Mouse (Mus musculus) lung, embryonic 14.5 days (tissue): Measurements from ENCODE around the gene Aven. TPM values are rescaled to one million over a fixed set of nuclear protein-coding genes. Genes with fewer than 3 reads are reported as not detected.

Experiments
- ATAC-seq: fragments of 200-750 bp; cut with Nextera tagmentation; 2 replicates; pipeline ENCODE4 v1.8.0; 2017; ENCODE audit warnings: mild to moderate bottlenecking, moderate TSS enrichment, moderate library complexity; ENCODE audit not compliant: insufficient read depth
- DNase-seq: peaks from one replicate; pipeline ENCODE4 v3.0.0-alpha.2; 2015
- H3K27ac ChIP-seq: fragments of 300-500 bp; sonication (generic); 2 replicates; pipeline ENCODE4 v1.5.1; 2014; ENCODE audit warnings: low read depth, mild to moderate bottlenecking, moderate library complexity
- H3K27me3 ChIP-seq: fragments of 300-500 bp; sonication (generic); 2 replicates; pipeline ENCODE4 v1.6.1; 2014; ENCODE audit warnings: low read length, control low read depth; ENCODE audit not compliant: insufficient read depth
- H3K36me3 ChIP-seq: fragments of 300-500 bp; sonication (generic); 2 replicates; pipeline ENCODE4 v1.6.1; 2014; ENCODE audit warnings: control low read depth; ENCODE audit not compliant: insufficient read depth
- H3K4me1 ChIP-seq: fragments of 300-500 bp; sonication (generic); 2 replicates; pipeline ENCODE4 v1.6.1; 2014; ENCODE audit warnings: antibody characterized with exemption, control low read depth; ENCODE audit not compliant: insufficient read depth
- H3K4me2 ChIP-seq: fragments of 300-500 bp; sonication (generic); 2 replicates; pipeline ENCODE4 v1.6.1; 2014; ENCODE audit warnings: mild to moderate bottlenecking
- H3K4me3 ChIP-seq: fragments of 300-500 bp; sonication (generic); 2 replicates; pipeline ENCODE4 v1.5.1; 2014; ENCODE audit warnings: low read depth, low read length
- H3K9ac ChIP-seq: fragments of 300-500 bp; sonication (generic); 2 replicates; pipeline ENCODE4 v1.6.1; 2014
- H3K9me3 ChIP-seq: fragments of 300-500 bp; sonication (generic); 2 replicates; pipeline ENCODE4 v1.6.1; 2016; ENCODE audit warnings: low read depth, low read length, control low read depth
- CTCF ChIP-seq: IDR thresholded peaks from 2 replicates; pipeline ENCODE4 v1.5.1; 2016; ENCODE audit warnings: antibody characterized with exemption, low read depth
- WGBS: fragments of 180-500 bp; shearing (Covaris S2); extraction: QIAGEN DNeasy Blood & Tissue Kit; methylation state at CpG from one replicate; pipeline ENCODE4 v1.1.7; 2014; 5-methylcytosine and 5-hydroxymethylcytosine counted together
- microRNA-seq: library from miRNA; unstranded; fragments of <30 nt; microRNA quantifications from one replicate; pipeline ENCODE4, GENCODE M21; 2016; ENCODE audit warnings: borderline number of aligned reads
- polyA plus RNA-seq: library from polyadenylated mRNA; unstranded; fragments of >200 nt; fragmentation: Nextera tagmentation; extraction: Ambion mirVana; gene quantifications from 2 replicates; pipeline ENCODE4 v1.2.1, GENCODE M21; 2014

Aven gene
- polyA plus RNA-seq, 1 experiment from 2014 or later, result 7.2 TPM

DNA sequence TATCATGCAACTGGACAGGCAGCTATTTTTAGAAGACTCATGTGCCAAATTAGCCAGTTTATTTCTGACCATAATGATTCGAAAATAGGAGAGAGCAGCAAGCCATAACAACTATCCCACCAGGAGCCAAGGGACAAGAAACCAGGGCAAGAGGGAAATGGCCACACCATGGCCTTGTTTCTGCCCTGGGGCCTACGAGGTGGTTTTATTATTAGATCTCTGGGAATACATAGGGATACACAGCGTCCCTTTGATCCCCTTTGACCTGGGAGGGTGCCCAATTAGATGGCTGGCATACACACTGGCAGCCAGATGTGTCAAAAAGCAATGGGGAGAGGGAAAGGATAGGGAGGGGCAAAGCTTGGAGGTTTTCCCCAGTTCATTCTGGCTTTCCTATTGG, 161.1 kb downstream of the Aven start:
- Histone ChIP-seq H3K27ac (no peak overlapping the region), H3K36me3 (no peaks in the 10 kb centered on the region), H3K4me1 (no peaks in the 10 kb centered on the region), H3K27me3 (no peaks in the 10 kb centered on the region), H3K9ac (no peak overlapping the region), H3K9me3 (no peaks in the 10 kb centered on the region), H3K4me3 (no peak overlapping the region), H3K4me2 (no peak overlapping the region)
- TF ChIP-seq CTCF, result no peak
- WGBS, result 71% methylated on average over 3 of the region's 3 CpGs
- ATAC-seq (no peak), DNase-seq (no peak)

DNA sequence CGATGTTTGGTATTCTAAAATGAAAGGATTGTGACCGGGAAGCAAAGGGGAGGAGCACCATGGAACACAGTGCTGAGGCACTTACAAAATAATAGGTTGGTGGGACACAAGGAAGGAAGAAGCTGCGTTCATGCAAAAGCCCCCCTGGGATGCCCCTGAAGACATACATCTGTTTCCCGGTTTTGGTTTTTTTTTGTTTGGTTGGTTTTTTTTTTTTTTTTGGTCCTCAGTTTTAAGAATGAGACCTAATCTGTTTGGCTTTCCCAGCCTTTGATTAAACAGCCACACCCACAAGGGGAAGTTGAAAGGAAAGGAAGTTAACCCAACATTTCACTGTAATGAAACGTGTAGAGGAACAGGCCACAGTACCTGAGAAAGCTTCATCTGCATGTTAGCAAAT, 163.4 kb downstream of the Aven start:
- 42% methylated on average over 5 of the region's 5 CpGs for WGBS
- Histone ChIP-seq H3K9ac (no peak overlapping the region), H3K27ac (no peak overlapping the region), H3K36me3 (no peaks in the 10 kb centered on the region), H3K9me3 (no peaks in the 10 kb centered on the region), H3K4me2 (no peak overlapping the region), H3K4me3 (no peak overlapping the region), H3K4me1 (no peaks in the 10 kb centered on the region), H3K27me3 (no peaks in the 10 kb centered on the region)
- ATAC-seq, result no peak
- TF ChIP-seq CTCF, result no peak
- no peak for DNase-seq

DNA sequence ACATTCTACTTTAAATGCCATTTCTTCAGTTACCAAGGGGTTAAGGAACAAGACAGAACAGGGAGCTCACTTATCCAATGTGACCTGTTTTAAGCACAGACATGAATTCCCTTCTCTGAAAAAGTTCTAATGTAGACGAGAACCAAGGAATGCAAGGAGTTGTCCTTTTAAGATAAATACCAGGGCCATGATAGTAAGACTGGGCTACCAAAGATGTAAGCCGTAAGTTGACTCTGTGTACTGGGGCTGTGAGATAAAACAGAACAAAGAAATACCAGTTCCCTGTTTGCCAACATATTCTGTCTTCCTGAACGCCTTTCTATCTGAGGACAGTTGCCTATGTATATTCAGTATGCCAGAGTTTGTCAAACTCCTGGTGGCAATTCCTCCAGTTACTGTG, 176.7 kb downstream of the Aven start:
- no peak for DNase-seq
- H3K4me2 ChIP-seq, result no peak overlapping the region
- H3K4me1 ChIP-seq, result no peaks in the 10 kb centered on the region
- no peak overlapping the region for H3K9ac ChIP-seq
- no peak for ATAC-seq
- H3K4me3 ChIP-seq, result no peak overlapping the region
- no peaks in the 10 kb centered on the region for H3K27me3 ChIP-seq
- no peak overlapping the region for H3K27ac ChIP-seq
- TF ChIP-seq CTCF, result no peak
- no peaks in the 10 kb centered on the region for H3K36me3 ChIP-seq
- H3K9me3 ChIP-seq, result no peaks in the 10 kb centered on the region
- 61% methylated on average over 3 of the region's 3 CpGs for WGBS

DNA sequence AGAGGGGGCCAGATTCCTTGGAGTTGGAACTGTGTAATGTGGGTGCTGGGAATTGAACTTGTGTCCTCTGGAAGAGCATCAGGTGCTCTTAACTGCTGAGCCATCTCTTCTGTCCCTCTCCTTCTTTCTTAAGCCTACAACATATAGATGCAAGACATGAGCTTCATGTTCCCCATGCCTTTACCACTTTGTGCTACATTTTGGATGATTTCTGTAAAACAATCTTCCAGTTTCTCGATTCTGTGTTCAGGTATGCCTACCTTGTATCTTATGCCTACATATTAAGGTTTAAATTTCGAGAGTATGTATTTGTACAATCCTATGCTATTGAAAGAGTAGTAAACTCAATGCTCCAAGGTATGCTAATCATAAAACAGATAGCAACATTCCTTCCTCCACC, 183.4 kb downstream of the Aven start:
- H3K36me3 ChIP-seq, result no peaks in the 10 kb centered on the region
- TF ChIP-seq CTCF, result no peak
- no peak overlapping the region for H3K4me2 ChIP-seq
- 76% methylated on average over 2 of the region's 2 CpGs for WGBS
- no peaks in the 10 kb centered on the region for H3K4me1 ChIP-seq
- H3K4me3 ChIP-seq, result no peak overlapping the region
- H3K9me3 ChIP-seq, result no peaks in the 10 kb centered on the region
- no peak overlapping the region for H3K9ac ChIP-seq
- DNase-seq (no peak), ATAC-seq (no peak)
- H3K27me3 ChIP-seq, result no peaks in the 10 kb centered on the region
- H3K27ac ChIP-seq, result no peak overlapping the region

DNA sequence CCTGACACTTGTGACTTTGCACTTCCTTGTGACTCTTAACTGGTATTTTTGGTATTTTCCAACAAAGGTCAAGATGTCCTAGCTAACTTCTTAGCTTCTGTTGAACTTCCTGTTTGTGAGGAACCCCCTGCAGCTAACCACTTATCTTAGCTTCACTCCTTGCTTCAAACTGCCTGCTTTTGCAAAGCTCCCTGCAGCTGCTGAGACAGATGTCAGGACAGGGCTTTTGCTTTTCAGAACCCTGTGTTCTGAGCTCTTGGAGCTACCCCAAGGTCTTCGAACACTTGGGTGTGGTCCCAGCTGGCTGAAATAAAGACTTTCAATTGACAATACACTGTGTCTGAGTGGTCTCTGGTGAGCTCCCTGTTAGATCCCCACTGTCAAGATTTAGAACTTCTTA, 184.0 kb downstream of the Aven start:
- ATAC-seq (no peak), DNase-seq (no peak)
- H3K4me1 ChIP-seq, result no peaks in the 10 kb centered on the region
- H3K9ac ChIP-seq, result no peak overlapping the region
- H3K27ac ChIP-seq, result no peak overlapping the region
- no peak overlapping the region for H3K4me3 ChIP-seq
- WGBS, result 54% methylated on average over 1 of the region's 1 CpGs
- no peak for TF ChIP-seq CTCF
- H3K9me3 ChIP-seq, result no peaks in the 10 kb centered on the region
- no peak overlapping the region for H3K4me2 ChIP-seq
- no peaks in the 10 kb centered on the region for H3K27me3 ChIP-seq
- H3K36me3 ChIP-seq, result no peaks in the 10 kb centered on the region

DNA sequence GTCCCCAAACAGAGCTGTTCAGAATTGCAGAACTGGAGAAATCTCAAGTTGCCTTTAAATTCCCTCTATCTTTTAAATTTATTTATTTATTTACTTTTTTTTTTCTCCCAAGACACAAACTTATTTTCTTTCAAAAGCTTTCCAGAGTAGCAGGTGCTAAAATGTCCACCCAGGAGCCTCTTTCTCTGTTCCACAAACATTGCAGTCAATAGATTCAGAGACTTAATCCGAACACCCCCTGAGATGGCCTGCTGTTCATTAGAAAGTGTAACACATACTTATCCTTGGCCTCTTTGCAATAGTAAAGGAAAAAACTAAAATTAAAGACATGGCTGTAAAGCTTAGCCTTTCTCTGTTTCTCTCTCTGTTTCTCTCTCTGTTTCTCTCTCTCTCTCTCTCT, 184.5 kb downstream of the Aven start:
- Histone ChIP-seq H3K9ac (no peak overlapping the region), H3K4me1 (no peaks in the 10 kb centered on the region), H3K27ac (no peak overlapping the region), H3K4me2 (no peak overlapping the region), H3K27me3 (no peaks in the 10 kb centered on the region), H3K36me3 (no peaks in the 10 kb centered on the region), H3K4me3 (no peak overlapping the region), H3K9me3 (no peaks in the 10 kb centered on the region)
- DNase-seq, result no peak
- no peak for ATAC-seq
- TF ChIP-seq CTCF, result no peak
- WGBS, result 70% methylated on average over 1 of the region's 1 CpGs

DNA sequence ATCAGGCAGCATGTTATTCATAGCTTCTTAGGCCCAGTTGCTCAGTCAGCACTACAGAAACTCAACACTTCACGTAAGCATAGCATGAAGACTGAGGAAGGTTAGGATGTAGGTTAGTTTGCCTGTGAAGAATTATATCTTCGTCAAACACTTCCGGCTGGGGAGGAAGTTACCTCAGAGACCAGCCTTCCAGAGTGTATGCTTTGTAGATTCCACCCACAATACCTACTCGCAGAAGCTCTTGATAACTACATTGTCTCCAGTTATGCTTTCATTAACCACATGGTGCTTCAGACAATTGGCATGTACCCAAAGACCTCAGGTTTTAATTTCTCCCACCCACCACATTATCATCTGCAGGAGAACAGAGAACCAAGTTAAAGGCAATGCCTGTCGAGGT, 189.1 kb downstream of the Aven start:
- Histone ChIP-seq H3K36me3 (no peaks in the 10 kb centered on the region), H3K4me3 (no peak overlapping the region), H3K27ac (no peak overlapping the region), H3K9ac (no peak overlapping the region), H3K9me3 (no peaks in the 10 kb centered on the region), H3K4me1 (no peaks in the 10 kb centered on the region), H3K27me3 (no peaks in the 10 kb centered on the region), H3K4me2 (no peak overlapping the region)
- WGBS, result 83% methylated on average over 5 of the region's 5 CpGs
- ATAC-seq (no peak), DNase-seq (no peak)
- TF ChIP-seq CTCF, result no peak

Small RNA genes within 50 kb of the gene (microRNA-seq; reads per million reads assigned to microRNA genes)
- not detected for gene Gm44374

Other genes starting within 250 kb of the Aven start
- gene Nutm1, start 233.7 kb upstream of the Aven start, polyA plus RNA-seq, result 0.11 TPM in 2 replicates
- 187 and 196 TPM in 2 replicates for gene Nop10, start 231.0 kb upstream of the Aven start, polyA plus RNA-seq
- gene Slc12a6, start 227.1 kb upstream of the Aven start, polyA plus RNA-seq, result 11.6 and 11.9 TPM in 2 replicates
- gene Gm21985, start 226.7 kb upstream of the Aven start, polyA plus RNA-seq, result not detected in 2 replicates
- gene Emc4, start 124.9 kb upstream of the Aven start, polyA plus RNA-seq, result 91.3 and 93.3 TPM in 2 replicates
- 44.0 and 44.6 TPM in 2 replicates for gene Katnbl1, start 113.8 kb upstream of the Aven start, polyA plus RNA-seq
- 15.8 and 17.3 TPM in 2 replicates for gene Emc7, start 38.0 kb upstream of the Aven start, polyA plus RNA-seq
- gene Chrm5, start 12.2 kb upstream of the Aven start, polyA plus RNA-seq, result not detected in 2 replicates